Mouse (Mus musculus) right cerebral cortex, postnatal 14 days (tissue): Measurements from ENCODE around the gene Dpm1.

Source experiments
- DNase-seq: peaks from one replicate; pipeline ENCODE4 v3.0.0; 2022

Gene Dpm1

GRCm38 (mm10) chr2:168223326-168223725, 7.1 kb downstream of the Dpm1 start:
- no peak for DNase-seq

GRCm38 (mm10) chr2:168213788-168214397, 16.5 kb downstream of the Dpm1 start:
- DNase-seq: no peak

GRCm38 (mm10) chr2:168207883-168208282, 22.5 kb downstream of the Dpm1 start:
- no peak for DNase-seq

- DNase-seq: peak; percentile 97
Observed at GRCm38 (mm10) chr2:168206725-168207644, 23.4 kb downstream of the Dpm1 start, which contains the start of gene Adnp. Adnp (minus strand) TSS chr2:168207112.

- peak; percentile 38 for DNase-seq
Observed at GRCm38 (mm10) chr2:168205681-168206631, 24.4 kb downstream of the Dpm1 start.

- DNase-seq: peak; percentile 95
Observed at GRCm38 (mm10) chr2:168205265-168205664, 25.1 kb downstream of the Dpm1 start.

GRCm38 (mm10) chr2:168204476-168204999, 25.9 kb downstream of the Dpm1 start:
- DNase-seq: no peak

- DNase-seq: no peak
Observed at GRCm38 (mm10) chr2:168200014-168200691, 30.2 kb downstream of the Dpm1 start.

- no peak for DNase-seq
Observed at GRCm38 (mm10) chr2:168199476-168199875, 30.9 kb downstream of the Dpm1 start.

- DNase-seq: no peak
Observed at GRCm38 (mm10) chr2:168198421-168198820, 32.0 kb downstream of the Dpm1 start.

- DNase-seq: no peak
Observed at GRCm38 (mm10) chr2:168195721-168196120, 34.7 kb downstream of the Dpm1 start.

- DNase-seq: no peak
Observed at GRCm38 (mm10) chr2:168193685-168194084, 36.7 kb downstream of the Dpm1 start.

GRCm38 (mm10) chr2:168191856-168192255, 38.5 kb downstream of the Dpm1 start:
- no peak for DNase-seq

GRCm38 (mm10) chr2:168175946-168176345, 54.4 kb downstream of the Dpm1 start:
- no peak for DNase-seq

GRCm38 (mm10) chr2:168170167-168170685, 60.2 kb downstream of the Dpm1 start:
- no peak for DNase-seq

GRCm38 (mm10) chr2:168169800-168170113, 60.6 kb downstream of the Dpm1 start:
- no peak for DNase-seq

- DNase-seq: no peak
Observed at GRCm38 (mm10) chr2:168168892-168169799, 61.2 kb downstream of the Dpm1 start.

- DNase-seq: no peak
Observed at GRCm38 (mm10) chr2:168167781-168168180, 62.6 kb downstream of the Dpm1 start.

- no peak for DNase-seq
Observed at GRCm38 (mm10) chr2:168166750-168167460, 63.5 kb downstream of the Dpm1 start.

GRCm38 (mm10) chr2:168161978-168162377, 68.4 kb downstream of the Dpm1 start:
- no peak for DNase-seq
